Mouse (Mus musculus) left cerebral cortex, adult 9 months (tissue): ENCODE results near the gene Sel1l3.

ENCODE experiments used
- DNase-seq, 2 experiments: peaks; one replicate each; pipeline ENCODE4 v3.0.0; 2022; ENCODE audit warnings: low spot score in 2 of 2

Gene Sel1l3

DNA sequence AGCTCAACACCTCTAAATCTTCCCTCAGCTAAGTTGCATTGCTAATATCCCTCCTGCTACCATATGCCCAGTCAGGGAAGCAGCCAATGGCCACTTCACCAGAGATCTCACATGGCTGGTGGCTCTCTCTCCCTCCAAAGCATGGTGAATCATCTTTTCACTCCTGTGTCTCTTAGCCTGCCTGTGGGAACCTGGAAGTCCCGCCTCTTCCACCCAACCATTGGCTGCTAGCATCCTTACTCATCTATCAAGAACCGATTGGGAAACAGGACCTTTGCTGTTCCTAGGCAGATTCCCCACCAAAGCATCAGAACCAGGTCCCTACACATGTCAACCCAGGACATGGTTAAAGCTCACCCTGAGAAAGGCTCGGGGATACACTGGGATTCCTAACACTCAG lies 122.4 kb downstream of the Sel1l3 start:
- no peak for DNase-seq

DNA sequence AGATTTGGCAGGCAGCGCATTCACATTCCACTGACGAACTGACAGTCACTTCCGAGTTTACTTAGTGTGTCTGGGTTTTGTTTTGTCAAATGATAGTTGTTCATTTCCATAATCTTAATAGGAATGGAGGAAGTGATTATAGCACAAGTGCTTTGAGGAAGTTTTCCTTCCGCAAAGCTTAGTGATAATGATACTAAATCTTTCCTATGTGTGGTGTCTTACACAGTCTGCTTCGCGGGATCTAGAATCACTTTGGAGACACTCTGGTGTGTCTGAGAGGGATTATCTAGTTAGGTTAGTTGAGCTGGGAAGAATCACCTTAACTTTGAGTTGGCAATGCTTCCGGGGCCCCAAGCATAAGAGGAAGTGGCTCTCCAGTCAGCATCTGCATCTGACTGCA lies 126.3 kb downstream of the Sel1l3 start:
- no peak for DNase-seq

GRCm38 (mm10) chr5:53078453-53078852 lies 135.3 kb downstream of the Sel1l3 start:
- no peak for DNase-seq

- DNase-seq, result no peak
Observed at GRCm38 (mm10) chr5:53074553-53074952, 139.2 kb downstream of the Sel1l3 start.

- no peak for DNase-seq
Observed at GRCm38 (mm10) chr5:53061532-53062130, 152.1 kb downstream of the Sel1l3 start.
